9 mouse cellular contexts compared by ENCODE assay signal in genomic region chr9:28084273-28084726, GRCm38 (mm10).
DNase-seq lines count a peak whose midpoint lies in the region; ATAC-seq and TF ChIP-seq lines count a peak whose summit lies in the region.
"Had no signal": no experiment of that assay in that cellular context is flagged by ENCODE, and none has a peak within 500 bp of the region (broad histone marks: within the 10 kb centered on the region; RNA-seq: fewer than 3 reads in every experiment).

No protein-coding gene starts in this region.

- WGBS in liver, adult 2 months: 43% methylated on average over 2 of the region's 2 CpGs
- WGBS in liver, postnatal 0 days (ENCODE audit: insufficient replicate concordance): 43% methylated on average over 2 of the region's 2 CpGs
- WGBS in hindbrain, postnatal 0 days: 9% methylated on average over 2 of the region's 2 CpGs
- WGBS in neural tube, embryonic 15.5 days: 19% methylated on average over 2 of the region's 2 CpGs

- DNase-seq in cerebellum, adult 9-11 months: peak; percentile 1
- DNase-seq in cerebellum, adult 11-12 months: no peak
- peak; percentile 1 for DNase-seq in liver, adult 2 months (ENCODE audit: extremely low read depth, low read depth, low spot score)
- DNase-seq in liver, postnatal 0 days: no peak
- DNase-seq in hindbrain, postnatal 0 days (ENCODE audit: low spot score): peak; percentile 33
- no peak for DNase-seq in thymus, postnatal 36 days
- no peak for DNase-seq in ovary, postnatal 10 days (ENCODE audit: low spot score)
- DNase-seq: adrenal gland, postnatal 25 days had no signal

- H3K4me3 ChIP-seq in liver, adult 2 months (ENCODE audit: insufficient read depth, low read depth, low read length): no peak overlapping the region
- no peak overlapping the region for H3K4me3 ChIP-seq in liver, postnatal 0 days (ENCODE audit: low read depth, low read length)
- no peak overlapping the region for H3K4me3 ChIP-seq in hindbrain, postnatal 0 days (ENCODE audit: low read length)
- H3K4me3 ChIP-seq in neural tube, embryonic 15.5 days (replicated peaks): no peak overlapping the region

- TF ChIP-seq CTCF in liver, adult 2 months (IDR thresholded peaks at IDR 0.05; ENCODE audit: low read depth, low read length): no peak
- no peak for TF ChIP-seq CTCF in liver, postnatal 0 days (IDR thresholded peaks at IDR 0.05; ENCODE audit: low read depth)
- TF ChIP-seq CTCF in hindbrain, postnatal 0 days (IDR thresholded peaks at IDR 0.05; ENCODE audit: low read depth): no peak

- H3K4me1 ChIP-seq in liver, adult 2 months (ENCODE audit: control insufficient read depth, insufficient read depth, low read length): no peaks in the 10 kb centered on the region
- H3K4me1 ChIP-seq in liver, postnatal 0 days (ENCODE audit: insufficient read depth): no peaks in the 10 kb centered on the region
- peaks cover 6% of the 10 kb centered on the region; the same call in 1 of the 2 replicates for H3K4me1 ChIP-seq in hindbrain, postnatal 0 days (ENCODE audit: insufficient read depth, low read length)
- H3K4me1 ChIP-seq in neural tube, embryonic 15.5 days: peaks cover 6% of the 10 kb centered on the region

- ATAC-seq in liver, postnatal 0 days: no peak
- ATAC-seq in hindbrain, postnatal 0 days: peak; percentile 81
- ATAC-seq in neural tube, embryonic 15.5 days (ENCODE audit: low FRiP score): 0 out of 2 replicates have a peak, but pooled peaks have one; percentile 47

- no peak overlapping the region for H3K4me2 ChIP-seq in liver, postnatal 0 days (ENCODE audit: low read depth, low read length)
- H3K4me2 ChIP-seq in hindbrain, postnatal 0 days (ENCODE audit: low read depth, low read length): no peak overlapping the region
- no peak overlapping the region for H3K4me2 ChIP-seq in neural tube, embryonic 15.5 days

- H3K27me3 ChIP-seq in liver, adult 2 months (ENCODE audit: control insufficient read depth, insufficient read depth, low read length): no peaks in the 10 kb centered on the region
- H3K27me3 ChIP-seq in liver, postnatal 0 days (ENCODE audit: insufficient read depth, low read length): no peaks in the 10 kb centered on the region
- no peaks in the 10 kb centered on the region for H3K27me3 ChIP-seq in hindbrain, postnatal 0 days (ENCODE audit: insufficient read depth, low read length)
- 0 out of 2 replicates have a peak, but pooled peaks cover 4% of the 10 kb centered on the region for H3K27me3 ChIP-seq in neural tube, embryonic 15.5 days (replicated peaks)

- H3K79me2 ChIP-seq in liver, adult 2 months (ENCODE audit: control insufficient read depth, insufficient read depth, low read length): no peaks in the 10 kb centered on the region

- no peak overlapping the region for H3K27ac ChIP-seq in liver, adult 2 months (replicated peaks; ENCODE audit: insufficient read depth, low read depth, low read length)
- no peak overlapping the region for H3K27ac ChIP-seq in liver, postnatal 0 days (ENCODE audit: low read depth)
- no peak overlapping the region for H3K27ac ChIP-seq in hindbrain, postnatal 0 days
- H3K27ac ChIP-seq in neural tube, embryonic 15.5 days (replicated peaks): no peak overlapping the region

- H3K9ac ChIP-seq in liver, adult 2 months (ENCODE audit: low read depth, low read length): no peak overlapping the region
- no peak overlapping the region for H3K9ac ChIP-seq in liver, postnatal 0 days (replicated peaks)
- H3K9ac ChIP-seq in hindbrain, postnatal 0 days (replicated peaks; ENCODE audit: low read length): no peak overlapping the region
- no peak overlapping the region for H3K9ac ChIP-seq in neural tube, embryonic 15.5 days (replicated peaks)

- no peak for TF ChIP-seq POLR2A in liver, adult 2 months (IDR thresholded peaks at IDR 0.05; ENCODE audit: extremely low read depth, insufficient read depth, low read length)

- H3K36me3 ChIP-seq in liver, adult 2 months (ENCODE audit: control insufficient read depth, insufficient read depth, low read length): no peaks in the 10 kb centered on the region
- H3K36me3 ChIP-seq in liver, postnatal 0 days (replicated peaks; ENCODE audit: insufficient read depth, low read length): no peaks in the 10 kb centered on the region
- no peaks in the 10 kb centered on the region for H3K36me3 ChIP-seq in hindbrain, postnatal 0 days (ENCODE audit: insufficient read depth, low read length)
- no peaks in the 10 kb centered on the region for H3K36me3 ChIP-seq in neural tube, embryonic 15.5 days

- H3K9me3 ChIP-seq in liver, postnatal 0 days (ENCODE audit: low read length): no peaks in the 10 kb centered on the region
- no peaks in the 10 kb centered on the region for H3K9me3 ChIP-seq in hindbrain, postnatal 0 days (ENCODE audit: low read length)
- H3K9me3 ChIP-seq in neural tube, embryonic 15.5 days (replicated peaks): no peaks in the 10 kb centered on the region

- no peak for TF ChIP-seq EP300 in liver, postnatal 0 days (IDR thresholded peaks at IDR 0.05; ENCODE audit: low read depth)

Comparison
In these comparisons a context has a peak if more than half of its experiments do, and no peak if none do; other contexts are left out.
1. DNase-seq: peak in cerebellum, adult 9-11 months (single experiment), liver, adult 2 months (single experiment) and hindbrain, postnatal 0 days (single experiment); none in cerebellum, adult 11-12 months (single experiment), liver, postnatal 0 days (single experiment), thymus, postnatal 36 days (0 of 2) and ovary, postnatal 10 days (single experiment).